Mouse (Mus musculus) neural tube, embryonic 11.5 days (tissue): ENCODE measurements around the gene Olfr735. TPM values are rescaled to one million over a fixed set of nuclear protein-coding genes. Genes with fewer than 3 reads are reported as not detected.

ENCODE experiments used
- polyA plus RNA-seq: library from polyadenylated mRNA; unstranded; fragments of >200 nt; fragmentation: Nextera tagmentation; extraction: Ambion mirVana; gene quantifications from 2 replicates; pipeline ENCODE4 v1.2.1, GENCODE M21; 2014

Olfr735 gene
- polyA plus RNA-seq, 1 experiment from 2014 or later = not detected

Other genes starting within 250 kb of the Olfr735 start
- not detected in 2 replicates for gene Olfr727, start 225.7 kb downstream of the Olfr735 start, polyA plus RNA-seq
- not detected in 2 replicates for gene Olfr728, start 206.2 kb downstream of the Olfr735 start, polyA plus RNA-seq
- not detected in 2 replicates for gene Olfr729, start 196.0 kb downstream of the Olfr735 start, polyA plus RNA-seq
- gene Olfr730, start 160.7 kb downstream of the Olfr735 start, polyA plus RNA-seq = not detected in 2 replicates
- gene Olfr731, start 107.0 kb downstream of the Olfr735 start, polyA plus RNA-seq = not detected in 2 replicates
- not detected in 2 replicates for gene Olfr732, start 64.7 kb downstream of the Olfr735 start, polyA plus RNA-seq
- gene Olfr733, start 47.4 kb downstream of the Olfr735 start, polyA plus RNA-seq = not detected in 2 replicates
- not detected in 2 replicates for gene Olfr734, start 22.1 kb downstream of the Olfr735 start, polyA plus RNA-seq
- gene Tlr11, start 9.0 kb upstream of the Olfr735 start, polyA plus RNA-seq = not detected in 2 replicates
- not detected in 2 replicates for gene Olfr736, start 32.3 kb upstream of the Olfr735 start, polyA plus RNA-seq
- gene Olfr738, start 58.7 kb upstream of the Olfr735 start, polyA plus RNA-seq = not detected in 2 replicates
- gene Olfr739, start 69.8 kb upstream of the Olfr735 start, polyA plus RNA-seq = not detected in 2 replicates
- gene Olfr740, start 96.7 kb upstream of the Olfr735 start, polyA plus RNA-seq = not detected in 2 replicates
- not detected in 2 replicates for gene Olfr741, start 123.9 kb upstream of the Olfr735 start, polyA plus RNA-seq
- gene Olfr742, start 154.7 kb upstream of the Olfr735 start, polyA plus RNA-seq = not detected in 2 replicates
- gene Olfr743, start 173.0 kb upstream of the Olfr735 start, polyA plus RNA-seq = not detected in 2 replicates